Mouse (Mus musculus): ENCODE results near the gene Naxe. TPM values are rescaled to one million over a fixed set of nuclear protein-coding genes. Genes with fewer than 3 reads are reported as not detected.

The Naxe gene
- polyA plus RNA-seq, 1 experiment from 2014 or later = 148 TPM

DNA sequence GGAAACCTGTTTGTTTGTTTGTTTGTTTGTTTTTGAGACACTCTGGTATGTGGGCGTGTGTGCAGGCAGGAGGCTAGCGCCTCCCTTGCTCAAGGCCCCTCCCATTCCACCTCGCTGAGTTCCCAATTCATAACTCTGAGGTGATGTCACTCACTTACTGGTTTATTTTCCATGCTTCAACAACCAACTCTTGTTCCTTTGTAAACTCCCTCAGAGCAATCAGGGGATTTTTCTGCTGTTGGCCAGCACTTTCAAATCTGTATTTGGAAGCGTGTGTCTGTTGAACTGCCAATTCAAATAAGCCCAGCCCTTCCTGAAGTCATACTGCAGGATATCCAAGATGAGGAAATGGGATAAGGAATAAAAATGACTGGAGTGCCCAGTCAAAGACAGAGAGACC lies 24.4 kb upstream of the Naxe start:
- H3K36me3 ChIP-seq = peaks cover 36% of the 10 kb centered on the region
- no peaks in the 10 kb centered on the region for H3K9me3 ChIP-seq (replicated peaks)
- H3K27ac ChIP-seq = 0 out of 2 replicates have a peak overlapping the region, but pooled peaks have one; percentile 6
- H3K4me1 ChIP-seq = peaks cover 19% of the 10 kb centered on the region
- H3K4me3 ChIP-seq = peak overlapping the region; percentile 77
- no peak for DNase-seq (ENCODE audit: low spot score)
- 34% methylated on average over 4 of the region's 4 CpGs for WGBS
- no peaks in the 10 kb centered on the region for H3K27me3 ChIP-seq (ENCODE audit: low read depth, poor library complexity, severe bottlenecking)

DNA sequence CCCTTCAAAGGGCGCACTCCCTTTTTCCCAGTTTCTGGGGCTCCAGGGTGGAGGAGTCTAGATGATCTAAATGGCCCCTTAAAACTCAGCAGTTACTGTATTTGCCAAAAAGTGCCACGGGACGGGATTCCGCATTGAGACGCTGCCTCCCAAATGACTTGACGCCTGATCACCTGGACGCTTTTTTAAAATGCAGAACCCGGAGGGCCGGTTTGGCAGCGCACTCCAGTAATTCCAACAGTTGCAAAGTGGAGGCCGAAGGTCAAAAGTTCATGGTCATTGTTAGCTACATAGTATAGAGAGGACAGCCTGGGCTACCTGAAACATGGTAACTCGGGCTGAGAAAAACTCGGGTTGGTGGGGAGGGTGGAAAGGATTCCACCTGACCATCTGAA lies 23.9 kb upstream of the Naxe start:
- Histone ChIP-seq H3K36me3 (peaks cover 33% of the 10 kb centered on the region), H3K4me3 (peak overlapping the region; percentile 77), H3K9me3 (replicated peaks) (no peaks in the 10 kb centered on the region), H3K27ac (peak overlapping the region; percentile 84), H3K4me1 (peaks cover 19% of the 10 kb centered on the region), H3K27me3 (ENCODE audit: low read depth, poor library complexity, severe bottlenecking) (no peaks in the 10 kb centered on the region)
- WGBS = 3% methylated on average over 13 of the region's 13 CpGs
- DNase-seq (ENCODE audit: low spot score) = no peak

DNA sequence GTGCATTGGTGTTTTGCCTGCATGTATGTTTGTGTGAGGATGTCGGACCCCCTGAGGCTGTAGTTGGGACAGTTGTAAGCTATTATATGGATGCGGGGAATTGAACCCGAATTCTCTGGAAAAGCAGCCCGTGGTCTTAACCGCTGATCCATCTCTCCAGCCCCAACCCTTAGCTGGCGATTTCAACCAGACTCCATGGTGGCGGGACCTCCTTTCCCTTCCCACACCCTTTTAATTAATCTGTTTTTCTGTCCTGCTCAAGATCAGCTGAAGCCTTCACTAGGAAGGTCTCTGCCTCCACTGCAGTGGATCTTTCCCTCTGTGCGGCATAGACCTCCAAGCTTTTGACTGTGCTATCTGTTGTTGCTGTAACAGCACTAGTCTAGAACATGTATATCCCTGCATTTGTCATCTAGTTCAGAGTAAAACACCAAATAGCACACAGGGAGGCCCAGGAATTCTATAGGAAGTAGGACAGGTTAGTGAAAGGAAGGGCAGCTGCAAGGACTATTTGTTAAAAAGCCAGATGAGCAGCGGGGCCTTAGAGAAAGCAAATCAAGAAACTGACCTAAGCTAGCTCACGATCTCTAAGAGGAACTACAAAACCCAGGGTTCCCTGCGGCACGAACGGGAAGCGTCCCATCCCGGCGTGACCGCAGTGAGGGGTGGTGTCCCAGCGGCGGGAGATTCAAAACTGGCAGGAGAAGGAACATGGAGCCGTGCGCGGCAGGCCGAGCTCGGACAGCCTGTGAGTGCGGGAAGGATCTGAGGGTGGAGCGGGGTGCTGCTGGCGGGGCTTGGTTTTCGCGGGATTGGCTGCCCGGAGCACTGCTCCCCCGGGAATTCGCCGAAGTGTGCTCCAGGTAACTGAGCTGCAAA lies 23.3 kb upstream of the Naxe start, which contains the start of gene Iqgap3:
Gene Iqgap3, plus strand, starts transcription at position 627 of the 879 bp plus-strand sequence.
- peaks cover 28% of the 10 kb centered on the region for H3K36me3 ChIP-seq
- WGBS = 19% methylated on average over 33 of the region's 33 CpGs
- peak within 1 kb of the TSS; percentile 77 for H3K4me3 ChIP-seq
- no peaks in the 10 kb centered on the region for H3K27me3 ChIP-seq (ENCODE audit: low read depth, poor library complexity, severe bottlenecking)
- H3K9me3 ChIP-seq (replicated peaks) = no peaks in the 10 kb centered on the region
- peaks cover 19% of the 10 kb centered on the region for H3K4me1 ChIP-seq
- H3K27ac ChIP-seq = peak within 1 kb of the TSS; percentile 84
- peak; percentile 87 for DNase-seq (ENCODE audit: low spot score)

DNA sequence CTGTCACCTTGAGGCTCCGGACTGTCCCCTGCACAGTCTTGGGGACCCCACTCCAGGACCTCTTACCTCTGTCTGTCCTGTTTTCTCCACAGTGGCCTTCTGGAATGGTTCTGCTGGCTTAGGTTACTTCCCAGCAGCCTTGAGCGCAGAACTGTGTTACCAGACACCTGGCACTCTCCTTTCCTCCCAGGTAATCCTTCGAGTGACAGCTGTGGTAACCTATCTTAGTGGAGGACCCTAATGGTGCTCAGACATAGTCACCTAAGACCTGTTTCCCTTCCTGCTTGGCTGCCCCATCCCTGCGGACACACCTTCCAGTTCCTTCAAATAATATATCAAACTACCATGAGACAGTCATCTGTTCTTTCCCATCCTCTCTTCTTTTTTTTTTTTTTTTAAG lies 19.9 kb upstream of the Naxe start, which contains the start of gene Ttc24:
Gene Ttc24, minus strand, starts transcription at position 101 of the 400 bp plus-strand sequence.
- Histone ChIP-seq H3K4me1 (peaks cover 19% of the 10 kb centered on the region), H3K9me3 (replicated peaks) (no peaks in the 10 kb centered on the region), H3K27me3 (ENCODE audit: low read depth, poor library complexity, severe bottlenecking) (peaks cover 8% of the 10 kb centered on the region; the same call in 1 of the 2 replicates), H3K4me3 (no peak within 1 kb of the TSS), H3K27ac (no peak within 1 kb of the TSS), H3K36me3 (no peaks in the 10 kb centered on the region)
- no peak for DNase-seq (ENCODE audit: low spot score)
- WGBS = 73% methylated on average over 4 of the region's 4 CpGs

DNA sequence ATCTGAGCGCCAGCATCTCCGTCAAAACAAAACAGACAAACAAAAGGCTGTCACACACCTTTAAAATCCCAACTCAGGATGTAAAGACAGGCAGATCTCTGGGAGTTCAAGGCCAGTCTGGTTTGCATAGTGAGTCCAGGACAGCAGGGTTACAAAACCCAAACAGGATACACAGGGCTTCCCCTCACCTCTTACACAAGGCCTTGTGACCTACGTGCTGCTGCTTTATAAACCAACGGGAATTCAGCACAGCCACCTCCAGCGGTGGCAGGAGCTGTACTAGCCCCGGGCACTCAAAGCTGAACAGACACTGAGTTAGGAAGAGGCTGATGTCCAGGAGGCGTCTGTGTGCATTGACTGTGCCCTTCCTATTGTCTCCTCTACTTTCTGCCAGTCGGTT lies 19.1 kb upstream of the Naxe start:
- peaks cover 8% of the 10 kb centered on the region; the same call in 1 of the 2 replicates for H3K27me3 ChIP-seq (ENCODE audit: low read depth, poor library complexity, severe bottlenecking)
- H3K9me3 ChIP-seq (replicated peaks) = no peaks in the 10 kb centered on the region
- no peak for DNase-seq (ENCODE audit: low spot score)
- 49% methylated on average over 8 of the region's 8 CpGs for WGBS
- peaks cover 11% of the 10 kb centered on the region for H3K4me1 ChIP-seq
- H3K36me3 ChIP-seq = no peaks in the 10 kb centered on the region
- H3K4me3 ChIP-seq = no peak overlapping the region
- no peak overlapping the region for H3K27ac ChIP-seq

DNA sequence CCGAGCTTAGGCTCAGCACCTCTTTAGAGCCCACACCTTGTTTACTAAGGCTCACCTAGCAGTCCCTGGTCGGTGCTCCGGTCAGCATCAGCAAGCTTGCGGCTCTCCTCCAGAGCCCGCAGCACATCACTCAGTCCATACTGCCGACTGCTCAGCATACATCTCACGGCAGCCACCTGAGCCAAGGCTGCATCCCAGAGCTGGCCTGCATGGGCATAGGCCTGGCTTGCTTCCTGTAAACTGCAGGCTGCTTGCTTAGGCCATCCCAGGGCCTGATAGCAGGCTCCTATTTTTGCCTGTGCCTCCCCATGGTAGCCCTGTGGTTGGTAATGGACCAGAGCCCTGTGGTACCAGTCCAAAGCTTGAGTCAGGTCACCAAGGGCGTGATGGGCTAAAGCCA lies 16.5 kb upstream of the Naxe start:
- 80% methylated on average over 8 of the region's 8 CpGs for WGBS

DNA sequence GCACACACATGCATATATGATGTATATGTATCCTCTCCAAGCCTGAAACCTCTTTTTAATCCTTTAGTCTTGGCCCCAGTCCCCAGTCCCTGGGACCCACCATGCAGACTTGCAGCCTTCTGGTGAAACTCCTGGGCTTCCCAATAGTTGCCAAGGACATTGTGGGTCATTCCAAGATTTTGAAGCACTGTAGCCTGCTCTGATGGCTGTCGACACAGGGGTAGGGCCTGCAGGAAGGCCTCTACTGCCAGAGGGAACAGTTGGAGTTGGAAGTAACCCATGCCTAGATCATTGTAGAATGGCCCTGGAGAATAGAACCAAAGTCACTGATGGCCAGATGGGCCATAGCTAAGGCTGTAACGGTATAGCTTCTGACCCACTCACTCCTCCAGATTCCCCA lies 16.1 kb upstream of the Naxe start:
- no peak overlapping the region for H3K4me3 ChIP-seq
- no peak overlapping the region for H3K27ac ChIP-seq
- DNase-seq (ENCODE audit: low spot score) = no peak
- no peaks in the 10 kb centered on the region for H3K4me1 ChIP-seq
- 68% methylated on average over 2 of the region's 2 CpGs for WGBS
- H3K36me3 ChIP-seq = no peaks in the 10 kb centered on the region
- H3K9me3 ChIP-seq (replicated peaks) = no peaks in the 10 kb centered on the region
- peaks cover 28% of the 10 kb centered on the region for H3K27me3 ChIP-seq (ENCODE audit: low read depth, poor library complexity, severe bottlenecking)

More for the DNA sequence above, 16.5 kb upstream of the Naxe start:
- Histone ChIP-seq H3K4me1 (no peaks in the 10 kb centered on the region), H3K9me3 (replicated peaks) (no peaks in the 10 kb centered on the region), H3K4me3 (no peak overlapping the region), H3K27ac (no peak overlapping the region), H3K27me3 (ENCODE audit: low read depth, poor library complexity, severe bottlenecking) (peaks cover 27% of the 10 kb centered on the region), H3K36me3 (no peaks in the 10 kb centered on the region)
- no peak for DNase-seq (ENCODE audit: low spot score)

DNA sequence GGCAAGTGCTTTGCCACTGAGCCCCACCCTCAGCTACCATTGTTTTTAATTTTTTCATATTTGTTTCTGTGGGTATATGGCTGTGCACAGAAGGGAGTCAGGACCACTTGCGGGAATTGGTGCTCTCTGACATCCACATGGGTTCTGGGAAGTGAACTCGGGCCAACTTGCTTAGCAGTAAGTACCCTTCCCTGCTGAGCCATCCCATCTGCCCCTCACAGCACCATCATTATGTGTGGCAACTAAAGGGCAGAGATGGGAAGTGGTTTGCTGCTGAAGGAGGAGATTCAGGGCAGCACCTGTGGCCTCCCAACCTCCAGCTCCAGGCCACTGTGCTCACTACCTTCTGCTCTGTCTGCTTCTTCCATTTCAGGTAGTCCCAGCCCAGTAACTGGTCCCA lies 15.3 kb upstream of the Naxe start:
- no peaks in the 10 kb centered on the region for H3K4me1 ChIP-seq
- H3K9me3 ChIP-seq (replicated peaks) = no peaks in the 10 kb centered on the region
- H3K27ac ChIP-seq = no peak overlapping the region
- DNase-seq (ENCODE audit: low spot score) = no peak
- no peak overlapping the region for H3K4me3 ChIP-seq
- H3K36me3 ChIP-seq = no peaks in the 10 kb centered on the region
- H3K27me3 ChIP-seq (ENCODE audit: low read depth, poor library complexity, severe bottlenecking) = peaks cover 28% of the 10 kb centered on the region
- 64% methylated on average over 2 of the region's 2 CpGs for WGBS

DNA sequence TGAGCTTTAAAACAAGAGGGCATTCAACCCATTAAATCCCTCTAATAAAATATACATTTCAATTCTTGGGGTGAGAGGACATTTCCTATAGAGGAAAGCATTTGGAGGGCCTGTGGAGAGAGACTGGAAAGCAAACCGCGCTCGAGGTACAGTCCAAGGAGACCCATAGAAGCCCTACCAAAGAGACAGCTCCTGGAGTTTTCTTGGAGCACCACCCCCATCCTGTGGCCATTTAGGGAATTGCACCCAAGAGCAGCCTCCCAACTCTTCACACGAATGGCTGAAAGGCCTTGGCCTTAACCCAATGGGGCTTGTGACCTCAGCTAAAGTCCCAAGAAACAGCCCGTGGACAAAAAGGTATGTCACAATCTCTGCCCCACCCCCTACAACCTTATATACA lies 13.5 kb upstream of the Naxe start:
- peaks cover 28% of the 10 kb centered on the region for H3K27me3 ChIP-seq (ENCODE audit: low read depth, poor library complexity, severe bottlenecking)
- no peaks in the 10 kb centered on the region for H3K9me3 ChIP-seq (replicated peaks)
- peak; percentile 89 for DNase-seq (ENCODE audit: low spot score)
- no peak overlapping the region for H3K4me3 ChIP-seq
- under 1% methylated on average over 5 of the region's 5 CpGs for WGBS
- no peaks in the 10 kb centered on the region for H3K4me1 ChIP-seq
- H3K36me3 ChIP-seq = no peaks in the 10 kb centered on the region
- H3K27ac ChIP-seq = no peak overlapping the region

DNA sequence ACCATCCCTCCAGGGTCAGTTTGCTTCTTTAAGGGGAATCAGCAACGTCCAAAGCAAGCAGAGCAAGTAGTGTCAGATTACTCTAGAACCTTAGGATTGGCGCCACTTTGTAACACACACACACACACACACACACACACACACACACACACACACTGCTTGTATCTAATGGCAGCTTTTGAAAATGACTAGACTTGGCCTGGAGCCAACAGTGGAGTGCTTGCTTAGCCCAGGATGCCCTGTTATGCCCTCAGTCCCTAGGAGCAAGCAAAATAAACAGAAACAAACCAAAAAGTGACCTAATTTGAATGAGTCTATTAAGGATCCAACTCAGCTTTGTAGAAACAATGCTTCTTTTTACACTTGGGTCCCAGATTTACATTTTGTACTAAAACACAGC lies 10.1 kb upstream of the Naxe start:
- peaks cover 21% of the 10 kb centered on the region for H3K27me3 ChIP-seq (ENCODE audit: low read depth, poor library complexity, severe bottlenecking)
- no peaks in the 10 kb centered on the region for H3K4me1 ChIP-seq
- no peak overlapping the region for H3K27ac ChIP-seq
- DNase-seq (ENCODE audit: low spot score) = no peak
- H3K9me3 ChIP-seq (replicated peaks) = no peaks in the 10 kb centered on the region
- H3K36me3 ChIP-seq = no peaks in the 10 kb centered on the region
- no peak overlapping the region for H3K4me3 ChIP-seq
- WGBS = 21% methylated on average over 2 of the region's 2 CpGs

DNA sequence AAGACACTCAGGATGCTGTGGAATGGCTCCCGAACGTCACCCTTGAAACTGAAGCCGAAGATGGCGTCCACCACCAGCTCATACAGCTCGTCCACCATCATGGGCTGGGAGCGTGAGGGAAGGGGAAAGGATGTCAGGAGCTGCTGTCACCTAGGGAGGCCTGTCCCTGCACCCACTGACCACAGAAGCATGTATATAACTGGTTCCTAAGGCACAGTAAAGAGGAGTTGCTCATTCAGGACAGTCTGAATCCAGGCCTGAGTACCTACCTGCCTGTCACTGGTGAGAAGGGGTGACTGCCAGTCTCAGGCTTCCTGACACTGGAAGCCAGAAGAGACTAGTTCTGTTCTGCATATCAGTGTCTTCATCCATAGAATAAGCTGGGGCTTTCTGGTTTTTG lies 1.3 kb downstream of the Naxe start:
- no peaks in the 10 kb centered on the region for H3K27me3 ChIP-seq (ENCODE audit: low read depth, poor library complexity, severe bottlenecking)
- H3K36me3 ChIP-seq = peaks cover 51% of the 10 kb centered on the region
- DNase-seq (ENCODE audit: low spot score) = no peak
- H3K4me3 ChIP-seq = peak overlapping the region; percentile 86
- no peaks in the 10 kb centered on the region for H3K9me3 ChIP-seq (replicated peaks)
- H3K4me1 ChIP-seq = peaks cover 20% of the 10 kb centered on the region
- WGBS = 93% methylated on average over 6 of the region's 6 CpGs
- no peak overlapping the region for H3K27ac ChIP-seq

DNA sequence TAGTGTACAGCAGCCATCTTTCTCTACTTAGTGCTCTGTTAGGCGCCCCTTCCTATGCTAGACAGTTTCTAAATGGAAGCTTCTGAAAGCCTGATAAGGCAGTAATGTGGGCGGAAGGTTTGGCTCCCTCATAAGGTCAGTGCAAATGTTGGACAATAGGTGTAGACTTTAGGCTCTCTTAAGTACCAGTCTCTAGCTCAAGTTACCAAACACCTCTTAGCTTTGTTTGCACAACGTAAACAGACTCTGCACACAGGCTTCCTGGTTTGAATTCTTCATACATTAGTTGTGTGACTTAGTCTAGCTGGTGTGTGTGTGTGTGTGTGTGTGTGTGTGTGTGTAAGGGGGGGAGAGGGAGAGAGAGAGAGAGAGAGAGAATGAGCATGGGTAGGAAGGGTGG lies 8.8 kb downstream of the Naxe start:
- WGBS = 90% methylated on average over 3 of the region's 3 CpGs
- no peak for DNase-seq (ENCODE audit: low spot score)
- peaks cover 70% of the 10 kb centered on the region for H3K36me3 ChIP-seq
- H3K9me3 ChIP-seq (replicated peaks) = no peaks in the 10 kb centered on the region
- no peaks in the 10 kb centered on the region for H3K27me3 ChIP-seq (ENCODE audit: low read depth, poor library complexity, severe bottlenecking)
- no peak overlapping the region for H3K27ac ChIP-seq
- no peak overlapping the region for H3K4me3 ChIP-seq
- no peaks in the 10 kb centered on the region for H3K4me1 ChIP-seq

DNA sequence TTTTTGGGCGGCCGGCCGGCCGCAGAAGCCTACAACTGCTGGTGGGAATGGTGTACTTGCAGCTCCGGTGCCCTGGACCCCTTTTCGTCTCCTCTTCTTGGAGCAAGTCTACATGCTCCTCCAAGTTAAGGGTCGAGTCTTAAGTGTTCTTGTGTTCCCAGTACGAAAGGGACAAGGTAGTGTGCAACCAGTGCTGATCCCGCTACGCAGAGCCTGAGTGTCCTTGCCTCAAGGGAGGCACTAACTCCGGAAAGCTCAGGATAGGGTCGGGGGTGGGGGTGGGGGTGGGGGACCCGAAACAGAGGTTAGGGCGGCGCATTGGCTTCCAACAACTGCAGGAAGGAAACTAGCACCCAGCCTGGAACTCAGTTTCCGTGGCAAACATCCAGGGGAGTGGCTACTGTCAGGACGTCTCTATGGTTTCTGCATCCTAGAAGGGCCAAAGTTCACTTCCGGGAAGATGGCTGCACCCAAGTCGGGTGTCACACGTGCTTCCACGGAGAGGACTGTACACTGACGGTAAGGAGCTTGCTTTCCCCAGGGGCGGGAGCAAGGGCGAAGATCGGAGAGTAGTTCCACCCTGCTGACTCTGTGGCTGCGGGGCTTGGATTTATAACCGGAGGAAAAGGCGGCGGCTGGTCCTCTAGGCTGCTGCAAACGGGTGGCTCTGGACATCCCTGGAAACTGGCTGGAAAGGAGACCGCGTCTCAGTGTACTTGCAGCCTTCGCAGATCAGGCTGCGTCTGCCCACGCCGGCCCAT lies 15.5 kb downstream of the Naxe start, which contains the start of gene Gpatch4:
Gene Gpatch4, plus strand, starts transcription at position 448 of the 761 bp plus-strand sequence.
- peak; percentile 84 for DNase-seq (ENCODE audit: low spot score)
- H3K4me1 ChIP-seq = peaks cover 13% of the 10 kb centered on the region
- no peaks in the 10 kb centered on the region for H3K9me3 ChIP-seq (replicated peaks)
- 10% methylated on average over 36 of the region's 36 CpGs for WGBS
- H3K27ac ChIP-seq = peak within 1 kb of the TSS; percentile 79
- H3K4me3 ChIP-seq = peak within 1 kb of the TSS; percentile 86
- peaks cover 16% of the 10 kb centered on the region for H3K36me3 ChIP-seq
- H3K27me3 ChIP-seq (ENCODE audit: low read depth, poor library complexity, severe bottlenecking) = peaks cover 30% of the 10 kb centered on the region

Data from limb, embryonic 10.5 days (tissue).